Mouse (Mus musculus) limb, embryonic 15.5 days (tissue): Measurements from ENCODE around the gene Smim1. TPM values are rescaled to one million over a fixed set of nuclear protein-coding genes. Genes with fewer than 3 reads are reported as not detected.
A peak's percentile ranks its signal among the peaks of the same experiment; 100 is the strongest.

Experiments
- ATAC-seq: fragments of 200-750 bp; cut with Nextera tagmentation; 2 replicates; pipeline ENCODE4 v1.8.0; 2017; ENCODE audit warnings: low read depth, moderate TSS enrichment; ENCODE audit not compliant: insufficient number of reproducible peaks, low FRiP score, low TSS enrichment
- H3K27ac ChIP-seq: fragments of 300-500 bp; sonication (generic); 2 replicates; pipeline ENCODE4 v1.5.1; 2015; ENCODE audit warnings: moderate library complexity, mild to moderate bottlenecking, inconsistent platforms
- H3K27me3 ChIP-seq: fragments of 300-500 bp; sonication (generic); 2 replicates; pipeline ENCODE4 v1.6.1; 2015; ENCODE audit warnings: inconsistent platforms
- H3K36me3 ChIP-seq: fragments of 300-500 bp; sonication (generic); 2 replicates; pipeline ENCODE4 v1.6.1; 2015; ENCODE audit warnings: inconsistent platforms
- H3K4me1 ChIP-seq: fragments of 300-500 bp; sonication (generic); 2 replicates; pipeline ENCODE4 v1.6.1; 2015; ENCODE audit warnings: inconsistent platforms
- H3K4me2 ChIP-seq: fragments of 300-500 bp; sonication (generic); 2 replicates; pipeline ENCODE4 v1.6.1; 2015; ENCODE audit warnings: mild to moderate bottlenecking, inconsistent platforms
- H3K4me3 ChIP-seq: fragments of 300-500 bp; sonication (generic); 2 replicates; pipeline ENCODE4 v1.5.1; 2015; ENCODE audit warnings: mild to moderate bottlenecking, inconsistent platforms
- H3K9ac ChIP-seq: fragments of 300-500 bp; sonication (generic); 2 replicates; pipeline ENCODE4 v1.6.1; 2015; ENCODE audit warnings: inconsistent platforms
- H3K9me3 ChIP-seq: fragments of 300-500 bp; sonication (generic); 2 replicates; pipeline ENCODE4 v1.6.1; 2016; ENCODE audit warnings: inconsistent platforms
- WGBS: fragments of 180-500 bp; shearing (Covaris S2); methylation state at CpG from one replicate; pipeline ENCODE4 v1.1.7; 2015; 5-methylcytosine and 5-hydroxymethylcytosine counted together
- polyA plus RNA-seq: library from polyadenylated mRNA; unstranded; fragments of >200 nt; fragmentation: Nextera tagmentation; extraction: Ambion mirVana; gene quantifications from 2 replicates; pipeline ENCODE4 v1.2.1, GENCODE M21; 2015

The Smim1 gene
- polyA plus RNA-seq, 1 experiment from 2014 or later, result 17.6 TPM

GRCm38 (mm10) chr4:154012132-154012882, 13.7 kb downstream of the Smim1 start:
- Histone ChIP-seq H3K27me3 (no peaks in the 10 kb centered on the region), H3K9me3 (no peaks in the 10 kb centered on the region), H3K9ac (peak overlapping the region; percentile 98), H3K4me2 (peak overlapping the region; percentile 92), H3K36me3 (peaks cover 37% of the 10 kb centered on the region), H3K4me1 (peaks cover 20% of the 10 kb centered on the region), H3K4me3 (peak overlapping the region; percentile 100), H3K27ac (peak overlapping the region; percentile 59; the same call in 1 of the 2 replicates)
- WGBS, result 1% methylated on average over 55 of the region's 55 CpGs
- no peak for ATAC-seq

DNA sequence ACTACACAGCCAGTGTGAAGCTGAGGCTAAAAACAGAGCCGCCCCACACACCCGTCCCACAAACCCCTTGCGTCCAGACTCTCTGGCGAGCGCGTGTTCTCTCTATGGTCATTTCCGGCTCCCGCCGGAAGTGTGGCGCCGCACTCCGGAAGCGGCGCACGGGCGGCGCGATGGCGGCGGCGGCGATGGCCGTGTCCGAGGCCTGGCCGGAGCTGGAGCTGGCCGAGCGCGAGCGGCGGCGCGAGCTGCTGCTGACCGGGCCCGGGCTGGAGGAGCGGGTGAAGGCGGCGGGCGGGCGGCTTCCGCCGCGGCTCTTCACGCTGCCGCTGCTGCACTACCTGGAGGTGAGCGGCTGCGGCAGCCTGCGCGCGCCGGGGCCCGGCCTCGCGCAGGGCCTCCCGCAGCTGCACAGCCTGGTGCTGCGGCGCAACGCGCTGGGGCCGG, 14.4 kb downstream of the Smim1 start, which contains the start of gene Lrrc47:
Gene Lrrc47 (plus strand): TSS at position 86 of the 444 bp plus-strand sequence.
- peak; percentile 84 for ATAC-seq
- WGBS, result under 1% methylated on average over 55 of the region's 59 CpGs
- Histone ChIP-seq H3K27me3 (no peaks in the 10 kb centered on the region), H3K4me1 (peaks cover 20% of the 10 kb centered on the region), H3K27ac (peak within 1 kb of the TSS; percentile 59), H3K4me3 (peak within 1 kb of the TSS; percentile 100), H3K9me3 (no peaks in the 10 kb centered on the region), H3K9ac (peak within 1 kb of the TSS; percentile 98), H3K36me3 (peaks cover 37% of the 10 kb centered on the region), H3K4me2 (peak within 1 kb of the TSS; percentile 92)

DNA sequence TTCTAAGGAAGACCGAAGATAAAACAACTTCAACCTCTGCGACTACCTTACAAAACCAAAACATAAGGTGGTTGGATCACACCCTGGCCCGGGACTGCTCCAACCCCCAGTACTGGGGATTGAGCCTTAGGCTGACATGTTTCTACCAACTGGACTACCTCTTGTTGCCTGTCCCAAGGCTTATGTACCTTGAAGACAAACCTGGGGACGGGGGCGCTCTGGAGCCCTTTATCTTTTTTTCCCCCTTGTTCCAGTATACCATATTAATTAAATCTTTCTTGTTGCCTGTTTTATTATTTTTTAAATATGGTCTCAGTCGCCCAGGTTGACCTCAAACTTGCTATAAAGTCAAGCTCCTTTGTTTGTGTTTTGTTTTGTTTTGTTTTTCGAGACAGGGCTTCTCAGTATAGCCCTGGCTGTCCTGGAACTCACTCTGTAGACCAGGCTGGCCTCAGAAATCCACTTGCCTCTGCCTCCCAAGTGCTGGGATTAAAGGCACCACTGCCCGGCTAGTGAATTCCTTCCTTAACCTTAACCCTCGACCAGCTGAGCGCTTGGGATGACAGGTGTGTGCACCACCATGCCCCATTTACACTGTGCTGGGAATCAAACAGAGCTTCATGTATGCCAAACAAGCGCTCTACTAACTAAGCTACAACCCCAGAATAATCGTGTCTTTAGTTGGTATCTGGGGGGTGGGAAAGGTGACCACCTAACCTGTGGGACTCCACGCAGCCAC, 15.0 kb downstream of the Smim1 start:
- Histone ChIP-seq H3K4me1 (peaks cover 20% of the 10 kb centered on the region), H3K36me3 (peaks cover 37% of the 10 kb centered on the region), H3K9ac (peak overlapping the region; percentile 26), H3K4me3 (peak overlapping the region; percentile 100), H3K27ac (peak overlapping the region; percentile 17; the same call in 1 of the 2 replicates), H3K27me3 (no peaks in the 10 kb centered on the region), H3K9me3 (no peaks in the 10 kb centered on the region), H3K4me2 (peak overlapping the region; percentile 92)
- no peak; the same call in 1 of the 2 replicates for ATAC-seq
- 26% methylated on average over 13 of the region's 13 CpGs for WGBS

GRCm38 (mm10) chr4:154007759-154008158, 18.3 kb downstream of the Smim1 start:
- Histone ChIP-seq H3K4me1 (peaks cover 8% of the 10 kb centered on the region), H3K36me3 (peaks cover 50% of the 10 kb centered on the region), H3K4me2 (no peak overlapping the region), H3K9me3 (no peaks in the 10 kb centered on the region), H3K9ac (no peak overlapping the region), H3K27ac (no peak overlapping the region), H3K27me3 (no peaks in the 10 kb centered on the region), H3K4me3 (no peak overlapping the region)
- WGBS, result 73% methylated on average over 4 of the region's 4 CpGs
- no peak for ATAC-seq

DNA sequence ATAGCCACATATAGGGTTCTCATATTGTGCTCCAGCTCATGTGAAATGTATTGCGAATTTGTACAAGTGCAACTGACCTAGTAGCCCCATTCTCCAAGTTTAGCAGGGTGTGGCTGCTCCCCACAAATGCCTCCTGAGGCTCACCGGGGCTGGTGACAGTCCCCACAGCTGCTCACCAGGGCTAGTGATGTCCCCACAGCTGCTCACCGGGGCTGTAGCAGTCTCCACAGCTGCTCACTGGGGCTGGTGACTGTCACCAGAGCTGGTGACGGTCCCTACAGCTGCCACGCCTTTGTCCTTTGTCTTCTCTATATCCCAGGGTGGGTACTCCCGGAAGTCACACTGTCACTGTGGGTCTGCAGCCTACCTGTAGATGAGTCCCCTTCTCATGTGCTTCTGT, 19.8 kb downstream of the Smim1 start:
- no peak for ATAC-seq
- WGBS, result 84% methylated on average over 6 of the region's 6 CpGs
- peaks cover 61% of the 10 kb centered on the region for H3K36me3 ChIP-seq

GRCm38 (mm10) chr4:154005488-154005887, 20.5 kb downstream of the Smim1 start:
- Histone ChIP-seq H3K36me3 (peaks cover 61% of the 10 kb centered on the region), H3K27me3 (no peaks in the 10 kb centered on the region), H3K27ac (no peak overlapping the region), H3K4me3 (no peak overlapping the region), H3K9me3 (no peaks in the 10 kb centered on the region), H3K4me2 (no peak overlapping the region), H3K9ac (no peak overlapping the region), H3K4me1 (no peaks in the 10 kb centered on the region)
- 87% methylated on average over 5 of the region's 5 CpGs for WGBS
- ATAC-seq, result no peak

More for the DNA sequence above, 19.8 kb downstream of the Smim1 start:
- no peak overlapping the region for H3K4me2 ChIP-seq
- H3K9me3 ChIP-seq, result no peaks in the 10 kb centered on the region
- H3K4me3 ChIP-seq, result no peak overlapping the region
- no peak overlapping the region for H3K27ac ChIP-seq
- H3K27me3 ChIP-seq, result no peaks in the 10 kb centered on the region
- H3K9ac ChIP-seq, result no peak overlapping the region
- peaks cover 2% of the 10 kb centered on the region; the same call in 1 of the 2 replicates for H3K4me1 ChIP-seq

DNA sequence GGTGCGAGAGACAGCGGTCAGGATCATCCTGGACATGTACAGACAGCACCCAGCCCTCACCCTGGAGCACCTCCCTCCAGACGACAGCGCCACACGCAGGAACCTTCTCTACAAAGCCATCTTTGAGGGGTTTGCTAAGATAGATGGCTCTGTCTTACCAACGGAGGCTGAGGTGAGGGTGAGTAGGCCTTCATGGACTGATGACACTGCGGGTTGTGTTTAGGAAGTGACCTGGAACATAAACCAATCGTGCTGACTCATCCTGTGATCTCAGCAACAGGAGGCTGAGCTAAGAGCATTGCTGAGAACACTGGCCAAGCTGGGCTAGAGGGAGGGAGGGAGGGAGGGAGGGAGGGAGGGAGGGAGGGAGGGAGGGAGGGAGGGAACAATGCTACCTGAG, 32.5 kb downstream of the Smim1 start:
- no peaks in the 10 kb centered on the region for H3K4me1 ChIP-seq
- WGBS, result 86% methylated on average over 8 of the region's 8 CpGs
- no peak overlapping the region for H3K9ac ChIP-seq
- no peaks in the 10 kb centered on the region for H3K27me3 ChIP-seq
- no peak overlapping the region for H3K27ac ChIP-seq
- ATAC-seq, result no peak
- no peak overlapping the region for H3K4me2 ChIP-seq
- no peaks in the 10 kb centered on the region for H3K9me3 ChIP-seq
- peaks cover 88% of the 10 kb centered on the region for H3K36me3 ChIP-seq
- H3K4me3 ChIP-seq, result no peak overlapping the region

DNA sequence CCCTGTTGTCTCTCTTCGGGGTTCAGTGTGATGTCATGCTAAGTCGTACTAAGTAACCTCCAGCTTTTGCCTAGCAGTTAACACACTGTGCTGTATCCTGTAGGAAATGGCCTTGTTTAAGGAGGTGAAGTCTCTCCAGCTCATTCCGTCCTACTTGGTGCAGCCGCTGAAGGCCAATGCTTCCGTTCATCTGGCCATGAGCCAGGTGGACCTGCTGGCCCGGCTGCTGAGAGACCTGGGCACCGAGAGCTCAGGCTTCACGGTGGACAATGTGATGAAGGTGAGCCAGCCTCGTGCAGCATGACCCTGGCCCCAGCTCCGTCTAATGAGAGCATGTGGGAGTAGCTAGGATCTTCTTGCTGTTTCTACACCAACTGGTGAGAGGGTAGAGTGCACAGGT, 33.3 kb downstream of the Smim1 start:
- WGBS, result 89% methylated on average over 10 of the region's 10 CpGs

DNA sequence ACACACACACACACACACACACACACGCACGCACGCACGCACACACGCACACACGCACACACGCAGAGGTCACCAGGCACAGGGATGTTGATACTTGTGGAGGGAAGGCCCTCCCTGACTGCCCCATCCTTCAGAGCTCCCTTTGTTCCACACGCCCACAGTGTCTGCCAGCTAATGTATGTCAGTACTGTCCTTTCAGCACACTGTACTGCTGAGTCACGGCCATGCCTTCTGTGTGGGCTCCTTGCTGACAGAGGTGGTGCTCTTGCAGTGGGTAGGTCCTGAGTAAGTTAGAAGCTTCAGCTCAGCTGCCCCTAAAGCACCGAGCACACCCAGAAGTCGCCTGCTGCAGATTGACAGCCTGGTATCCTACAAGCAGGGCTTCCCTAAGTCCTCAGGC, 45.6 kb downstream of the Smim1 start:
- no peak overlapping the region for H3K4me3 ChIP-seq
- H3K9ac ChIP-seq, result no peak overlapping the region
- WGBS, result 94% methylated on average over 11 of the region's 11 CpGs
- H3K4me1 ChIP-seq, result peaks cover 17% of the 10 kb centered on the region
- peaks cover 60% of the 10 kb centered on the region for H3K36me3 ChIP-seq
- ATAC-seq, result no peak
- no peak overlapping the region for H3K4me2 ChIP-seq
- no peak overlapping the region for H3K27ac ChIP-seq
- H3K9me3 ChIP-seq, result no peaks in the 10 kb centered on the region
- no peaks in the 10 kb centered on the region for H3K27me3 ChIP-seq

More for the DNA sequence above, 33.3 kb downstream of the Smim1 start:
- Histone ChIP-seq H3K27ac (no peak overlapping the region), H3K4me2 (no peak overlapping the region), H3K9me3 (no peaks in the 10 kb centered on the region), H3K36me3 (peaks cover 88% of the 10 kb centered on the region), H3K4me3 (no peak overlapping the region), H3K27me3 (no peaks in the 10 kb centered on the region), H3K9ac (no peak overlapping the region), H3K4me1 (no peaks in the 10 kb centered on the region)
- ATAC-seq, result no peak

DNA sequence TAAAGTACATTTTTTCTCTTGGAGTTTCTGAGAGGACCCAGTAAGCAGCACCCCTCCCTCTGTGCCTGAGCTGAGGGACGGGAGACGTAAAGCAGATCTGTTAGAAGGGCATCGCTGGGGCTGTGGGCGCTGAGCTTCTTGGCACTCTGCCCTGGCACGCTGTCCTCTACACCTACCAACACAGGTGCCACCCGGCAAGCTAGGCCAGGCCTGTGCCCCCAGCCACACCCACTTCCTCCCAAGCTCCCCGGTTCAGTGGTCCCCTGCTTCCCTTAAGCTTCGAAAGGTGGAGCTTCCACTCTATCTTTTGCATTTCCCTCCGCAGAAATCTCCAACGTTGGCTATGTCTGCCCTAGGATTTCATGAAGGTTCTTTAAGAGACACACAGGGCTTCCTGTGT, 46.8 kb downstream of the Smim1 start:
- no peaks in the 10 kb centered on the region for H3K27me3 ChIP-seq
- 84% methylated on average over 10 of the region's 10 CpGs for WGBS
- no peak overlapping the region for H3K4me2 ChIP-seq
- no peaks in the 10 kb centered on the region for H3K9me3 ChIP-seq
- H3K36me3 ChIP-seq, result peaks cover 48% of the 10 kb centered on the region
- no peak for ATAC-seq
- no peak overlapping the region for H3K9ac ChIP-seq
- peaks cover 20% of the 10 kb centered on the region for H3K4me1 ChIP-seq
- no peak overlapping the region for H3K27ac ChIP-seq
- H3K4me3 ChIP-seq, result no peak overlapping the region

- H3K27ac ChIP-seq, result no peak overlapping the region
- peaks cover 28% of the 10 kb centered on the region for H3K36me3 ChIP-seq
- 28% methylated on average over 6 of the region's 6 CpGs for WGBS
- H3K4me1 ChIP-seq, result peaks cover 28% of the 10 kb centered on the region
- peak overlapping the region; percentile 94 for H3K4me2 ChIP-seq
- no peak for ATAC-seq
- H3K4me3 ChIP-seq, result peak overlapping the region; percentile 65
- H3K9me3 ChIP-seq, result no peaks in the 10 kb centered on the region
- H3K9ac ChIP-seq, result peak overlapping the region; percentile 71
- no peaks in the 10 kb centered on the region for H3K27me3 ChIP-seq
These were observed 50.3 kb downstream of the Smim1 start for GRCm38 (mm10) chr4:153975768-153976167.

DNA sequence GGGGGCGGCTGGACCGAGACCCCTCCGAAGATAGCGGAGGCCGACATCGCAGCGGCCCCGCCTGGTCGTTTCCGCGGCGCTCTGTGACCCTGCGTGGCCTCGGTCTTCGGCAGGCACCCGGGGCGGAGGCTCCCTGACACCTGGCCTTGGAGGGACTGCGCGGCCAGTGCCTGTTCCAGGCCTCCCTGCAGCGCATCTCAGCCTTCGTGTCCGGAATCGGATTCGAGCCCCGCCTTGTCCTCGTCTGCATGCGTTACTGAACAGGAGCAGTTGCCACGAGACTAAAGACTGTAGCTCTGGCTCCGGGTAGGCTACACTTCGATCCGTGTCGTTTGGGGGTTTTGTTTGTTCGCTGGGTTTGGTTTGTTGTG, 50.8 kb downstream of the Smim1 start:
- Histone ChIP-seq H3K9me3 (no peaks in the 10 kb centered on the region), H3K4me2 (peak overlapping the region; percentile 94), H3K4me3 (peak overlapping the region; percentile 65), H3K36me3 (peaks cover 28% of the 10 kb centered on the region), H3K27me3 (no peaks in the 10 kb centered on the region), H3K27ac (peak overlapping the region; percentile 35; the same call in 1 of the 2 replicates), H3K4me1 (peaks cover 28% of the 10 kb centered on the region), H3K9ac (peak overlapping the region; percentile 71)
- under 1% methylated on average over 33 of the region's 33 CpGs for WGBS
- ATAC-seq, result peak; percentile 13; the same call in 1 of the 2 replicates
